Mouse (Mus musculus) forebrain, postnatal 0 days (tissue): ENCODE measurements at regions not wholly inside any gene's neighbourhood (a gene's known extent, or its start where the extent isn't known, plus 50 kb on each side); places are given as distances from the start of the nearest gene placed in this dataset.
"Not testable (repeated sequence)": the region's sequence is repeated elsewhere in the genome, so short reads cannot be mapped to it uniquely, and the experiment has no call there.

Experiments used
- ATAC-seq: fragments of 200-750 bp; cut with Nextera tagmentation; 2 replicates; pipeline ENCODE4 v1.8.0; 2017; ENCODE audit warnings: mild to moderate bottlenecking, moderate library complexity
- DNase-seq: peaks from one replicate; pipeline ENCODE4 v3.0.0-alpha.2; 2015
- H3K27ac ChIP-seq: fragments of 300-500 bp; sonication (generic); 2 replicates; pipeline ENCODE4 v1.5.1; 2014; ENCODE audit warnings: low read depth, mild to moderate bottlenecking, antibody characterized with exemption, low read length, moderate library complexity, mixed read lengths
- H3K27me3 ChIP-seq: fragments of 300-500 bp; sonication (generic); 2 replicates; pipeline ENCODE4 v1.6.1; 2014; ENCODE audit warnings: mild to moderate bottlenecking, low read length, mixed read lengths; ENCODE audit not compliant: insufficient read depth
- H3K36me3 ChIP-seq: fragments of 300-500 bp; sonication (generic); 2 replicates; pipeline ENCODE4 v1.6.1; 2014; ENCODE audit warnings: mild to moderate bottlenecking, moderate library complexity; ENCODE audit not compliant: insufficient read depth
- H3K4me1 ChIP-seq: fragments of 300-500 bp; sonication (generic); 2 replicates; pipeline ENCODE4 v1.6.1; 2014; ENCODE audit warnings: antibody characterized with exemption; ENCODE audit not compliant: insufficient read depth
- H3K4me2 ChIP-seq: fragments of 300-500 bp; sonication (generic); 2 replicates; pipeline ENCODE4 v1.6.1; 2014; ENCODE audit warnings: low read depth, mild to moderate bottlenecking, moderate library complexity
- H3K4me3 ChIP-seq: fragments of 300-500 bp; sonication (generic); 2 replicates; pipeline ENCODE4 v1.5.1; 2014; ENCODE audit warnings: low read depth, low read length, mixed read lengths
- H3K9ac ChIP-seq: fragments of 300-500 bp; sonication (generic); 2 replicates; pipeline ENCODE4 v1.6.1; 2014; ENCODE audit warnings: mild to moderate bottlenecking
- H3K9me3 ChIP-seq: fragments of 300-500 bp; sonication (generic); 2 replicates; pipeline ENCODE4 v1.6.1; 2016; ENCODE audit warnings: low read length
- CTCF ChIP-seq: sonication (generic); IDR thresholded peaks from 2 replicates; pipeline ENCODE4 v1.5.1; 2016; ENCODE audit warnings: antibody characterized with exemption, control low read depth, low read depth
- WGBS: fragments of 180-500 bp; shearing (Covaris S2); extraction: QIAGEN DNeasy Blood & Tissue Kit; methylation state at CpG from one replicate; pipeline ENCODE4 v1.1.7; 2014; 5-methylcytosine and 5-hydroxymethylcytosine counted together

DNA sequence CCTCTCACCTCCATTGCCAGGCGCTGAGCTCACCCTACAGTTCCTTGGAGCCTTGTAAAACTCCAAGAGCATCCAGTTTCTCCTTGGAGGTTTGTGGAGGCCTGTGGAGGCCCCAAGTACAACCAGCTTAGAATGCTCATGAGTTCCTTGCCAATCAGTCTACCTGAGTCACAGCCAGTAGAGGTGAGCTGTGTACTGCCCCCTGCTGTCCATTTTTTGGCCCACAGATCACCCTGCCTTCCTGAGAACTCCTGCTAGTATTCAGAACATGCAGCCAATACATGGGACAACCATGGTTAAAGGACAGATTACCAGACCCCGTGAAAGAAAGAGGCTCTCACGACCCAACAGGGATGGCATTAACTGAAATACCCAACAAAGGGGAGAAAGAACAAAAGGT, 651.2 kb downstream of the Nxph1 start:
- H3K4me2 ChIP-seq: no peak overlapping the region
- 0 out of 2 replicates have a peak, but pooled peaks cover 4% of the 10 kb centered on the region for H3K9me3 ChIP-seq
- no peak for TF ChIP-seq CTCF
- H3K27me3 ChIP-seq: no peaks in the 10 kb centered on the region
- ATAC-seq (no peak), DNase-seq (no peak)
- H3K36me3 ChIP-seq: no peaks in the 10 kb centered on the region
- no peaks in the 10 kb centered on the region for H3K4me1 ChIP-seq
- 83% methylated on average over 3 of the region's 3 CpGs for WGBS
- no peak overlapping the region for H3K4me3 ChIP-seq
- no peak overlapping the region for H3K9ac ChIP-seq
- no peak overlapping the region for H3K27ac ChIP-seq

DNA sequence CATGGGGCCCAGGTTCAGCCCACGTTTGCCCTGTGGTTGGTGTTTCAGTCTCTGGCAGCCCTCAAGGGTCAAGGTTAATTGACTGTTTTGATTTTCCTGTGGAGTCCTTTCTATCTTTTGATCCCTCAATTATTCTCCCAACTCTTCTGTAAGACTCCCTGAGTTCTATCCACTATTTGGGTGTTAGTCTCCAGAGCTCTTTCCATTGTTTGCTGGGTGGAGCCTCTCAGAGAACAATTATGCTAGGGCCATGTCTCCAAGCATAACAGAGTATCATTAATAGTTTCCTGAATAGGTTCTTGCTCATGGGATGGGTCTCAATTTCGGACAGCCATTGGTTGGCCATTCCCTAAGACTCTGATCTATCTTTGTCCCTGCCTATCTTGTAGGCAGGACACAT, 685.7 kb downstream of the Nxph1 start:
- no peaks in the 10 kb centered on the region for H3K36me3 ChIP-seq
- no peaks in the 10 kb centered on the region for H3K4me1 ChIP-seq
- no peak for DNase-seq
- no peaks in the 10 kb centered on the region for H3K27me3 ChIP-seq
- no peaks in the 10 kb centered on the region for H3K9me3 ChIP-seq
- no peak for TF ChIP-seq CTCF
- WGBS: 52% methylated on average over 2 of the region's 2 CpGs
- no peak for ATAC-seq
- no peak overlapping the region for H3K4me2 ChIP-seq
- no peak overlapping the region for H3K4me3 ChIP-seq
- no peak overlapping the region for H3K9ac ChIP-seq
- H3K27ac ChIP-seq: no peak overlapping the region

DNA sequence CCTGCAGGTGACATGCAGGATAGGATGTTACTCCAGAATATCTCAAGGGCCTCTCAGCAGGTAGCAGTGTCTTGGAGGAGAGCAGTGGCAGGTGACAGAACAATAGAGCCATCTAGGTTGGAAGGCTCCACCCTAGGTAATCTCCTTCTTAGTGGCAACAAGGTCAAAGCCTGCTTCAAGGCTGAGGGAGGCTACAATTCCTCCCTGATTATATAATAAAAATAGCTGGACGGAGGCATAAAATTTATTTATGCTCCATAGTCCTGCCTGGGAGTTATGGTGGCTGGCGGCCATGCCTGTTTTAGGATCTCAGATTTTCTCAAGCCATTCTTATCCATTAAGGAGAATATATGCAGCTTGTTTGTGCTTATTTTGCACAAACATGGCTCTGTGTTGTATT, 695.2 kb downstream of the Nxph1 start:
- H3K9me3 ChIP-seq, H3K4me1 ChIP-seq, H3K27ac ChIP-seq, H3K36me3 ChIP-seq, H3K4me3 ChIP-seq, ATAC-seq, DNase-seq, H3K27me3 ChIP-seq, H3K9ac ChIP-seq, H3K4me2 ChIP-seq: not testable (repeated sequence)
- WGBS: 97% methylated on average over 2 of the region's 2 CpGs

DNA sequence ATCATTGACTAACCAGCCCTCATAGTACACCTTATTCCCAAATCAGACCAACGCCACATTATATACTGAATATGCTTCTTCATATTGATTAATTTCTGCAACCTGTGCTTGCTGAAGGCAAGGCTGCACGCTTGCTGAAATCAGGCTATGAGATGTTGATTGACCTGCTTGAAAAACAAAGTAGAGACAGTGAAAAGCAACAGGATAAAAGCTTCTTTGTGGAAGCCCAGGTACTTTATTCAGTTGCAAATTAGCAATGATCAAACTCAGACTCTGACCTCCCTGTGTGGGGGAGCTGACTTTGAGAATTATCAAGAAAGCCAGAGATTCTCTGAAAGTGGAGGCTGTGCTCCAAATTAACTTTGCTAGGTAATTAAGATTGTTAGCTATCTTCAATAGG, 695.7 kb downstream of the Nxph1 start:
- not testable (repeated sequence) for H3K9ac ChIP-seq, DNase-seq, H3K27ac ChIP-seq, H3K4me2 ChIP-seq, ATAC-seq, H3K36me3 ChIP-seq, H3K4me3 ChIP-seq, H3K4me1 ChIP-seq, H3K9me3 ChIP-seq, H3K27me3 ChIP-seq
- WGBS: 78% methylated on average over 2 of the region's 2 CpGs

DNA sequence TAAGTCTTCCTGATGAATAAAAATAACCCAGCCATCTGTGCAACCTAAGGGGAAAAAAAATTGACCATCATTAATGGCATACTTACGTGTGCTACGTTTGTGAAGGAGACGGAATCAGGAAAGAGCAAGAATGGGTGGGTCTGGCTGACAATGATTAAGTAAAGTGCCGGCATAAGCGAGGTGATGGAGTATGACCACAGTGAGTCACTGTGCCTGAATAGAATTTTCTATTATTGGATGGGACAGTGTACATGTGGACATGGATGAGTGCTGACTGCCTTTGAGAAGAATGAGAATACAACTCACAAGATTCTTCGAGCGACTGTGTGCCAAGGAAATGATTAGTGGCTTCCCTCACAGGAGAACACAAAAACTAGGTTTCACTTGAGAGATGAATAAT, 711.4 kb downstream of the Nxph1 start:
- no peaks in the 10 kb centered on the region for H3K4me1 ChIP-seq
- DNase-seq (no peak), ATAC-seq (no peak)
- H3K36me3 ChIP-seq: no peaks in the 10 kb centered on the region
- no peak overlapping the region for H3K4me3 ChIP-seq
- no peaks in the 10 kb centered on the region for H3K27me3 ChIP-seq
- WGBS: 88% methylated on average over 7 of the region's 7 CpGs
- no peak for TF ChIP-seq CTCF
- H3K9me3 ChIP-seq: no peaks in the 10 kb centered on the region
- H3K4me2 ChIP-seq: no peak overlapping the region
- H3K9ac ChIP-seq: no peak overlapping the region
- H3K27ac ChIP-seq: no peak overlapping the region

DNA sequence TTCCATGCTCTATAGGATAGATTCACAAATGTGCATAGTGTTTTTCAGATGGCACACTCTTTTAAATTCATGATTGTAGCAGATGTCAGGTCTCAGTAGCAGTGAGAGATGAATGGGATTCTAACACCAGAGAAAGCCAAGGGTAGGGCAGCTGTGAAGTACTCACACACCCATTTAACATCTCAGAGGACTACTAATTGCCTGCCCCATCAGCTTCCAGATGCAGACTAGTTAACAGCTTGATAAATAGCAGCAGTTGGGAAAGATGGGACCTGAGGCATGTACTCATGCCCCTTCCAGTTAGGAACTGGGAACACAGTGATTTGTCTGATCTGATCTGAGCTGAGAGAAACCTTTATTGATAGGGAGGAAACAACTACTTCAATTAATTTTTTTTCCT, 737.0 kb downstream of the Nxph1 start:
- no peak for ATAC-seq
- H3K9ac ChIP-seq: no peak overlapping the region

DNA sequence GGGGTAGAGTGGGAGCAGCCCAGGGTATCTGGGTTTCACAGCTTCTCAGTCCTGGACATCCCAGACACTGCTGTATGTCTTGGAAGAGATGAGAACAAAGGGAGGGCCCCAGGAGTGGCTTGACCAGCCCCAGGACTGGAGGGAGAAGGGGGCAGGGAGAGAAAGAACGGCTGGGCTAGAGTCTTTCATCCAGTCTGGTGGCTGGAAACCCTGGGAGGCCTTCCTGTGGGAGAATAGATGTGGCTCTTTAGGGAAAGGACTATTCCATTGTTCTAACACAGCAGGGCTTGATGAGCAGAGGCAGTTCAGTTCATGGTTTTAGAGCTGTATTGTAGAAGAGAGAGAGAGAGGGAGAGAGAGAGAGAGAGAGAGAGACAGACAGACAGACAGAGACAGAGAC, 745.5 kb downstream of the Nxph1 start:
- no peaks in the 10 kb centered on the region for H3K4me1 ChIP-seq
- no peak overlapping the region for H3K27ac ChIP-seq
- 0% methylated on average over 1 of the region's 1 CpGs for WGBS
- H3K36me3 ChIP-seq: no peaks in the 10 kb centered on the region
- H3K9ac ChIP-seq: no peak overlapping the region
- H3K9me3 ChIP-seq: no peaks in the 10 kb centered on the region
- DNase-seq (no peak), ATAC-seq (no peak)
- no peaks in the 10 kb centered on the region for H3K27me3 ChIP-seq
- no peak overlapping the region for H3K4me2 ChIP-seq
- no peak overlapping the region for H3K4me3 ChIP-seq
- TF ChIP-seq CTCF: no peak

More for the DNA sequence above, 737.0 kb downstream of the Nxph1 start:
- H3K4me1 ChIP-seq: no peaks in the 10 kb centered on the region
- TF ChIP-seq CTCF: no peak
- no peak for DNase-seq
- H3K27ac ChIP-seq: no peak overlapping the region
- H3K36me3 ChIP-seq: no peaks in the 10 kb centered on the region
- no peaks in the 10 kb centered on the region for H3K27me3 ChIP-seq
- H3K4me3 ChIP-seq: no peak overlapping the region
- no peak overlapping the region for H3K4me2 ChIP-seq
- no peaks in the 10 kb centered on the region for H3K9me3 ChIP-seq

DNA sequence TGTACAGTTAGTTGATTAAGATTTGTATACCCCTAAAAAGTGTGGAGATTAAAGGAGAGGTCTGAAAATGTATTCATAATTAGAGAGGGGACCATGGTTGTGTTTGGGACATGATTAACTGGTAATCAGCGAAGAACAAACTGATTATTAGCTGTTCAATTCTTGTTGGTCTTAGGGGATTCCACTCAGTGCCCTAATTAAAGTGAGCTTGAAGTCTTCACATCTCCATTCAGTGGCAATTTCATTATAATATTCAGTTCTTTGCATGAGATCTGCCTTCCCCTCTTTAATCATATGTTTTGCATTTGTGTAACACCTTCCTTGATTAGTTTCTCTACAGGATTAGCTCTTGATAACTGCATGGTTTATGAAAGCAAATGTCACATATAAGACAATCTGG, 749.5 kb downstream of the Nxph1 start:
- H3K36me3 ChIP-seq: no peaks in the 10 kb centered on the region
- no peaks in the 10 kb centered on the region for H3K9me3 ChIP-seq
- no peak overlapping the region for H3K4me2 ChIP-seq
- no peak for DNase-seq
- no peak for TF ChIP-seq CTCF
- no peak overlapping the region for H3K4me3 ChIP-seq
- ATAC-seq: no peak; the same call in 1 of the 2 replicates
- 33% methylated on average over 1 of the region's 1 CpGs for WGBS
- no peak overlapping the region for H3K9ac ChIP-seq
- H3K4me1 ChIP-seq: no peaks in the 10 kb centered on the region
- no peak overlapping the region for H3K27ac ChIP-seq
- no peaks in the 10 kb centered on the region for H3K27me3 ChIP-seq
